ENCODE assay signal across 8 mouse cellular contexts in genomic region chr2:33130526-33131483, GRCm38 (mm10). TPM values are rescaled to one million over a fixed set of nuclear protein-coding genes. Genes with fewer than 3 reads are reported as not detected.
DNase-seq lines count a peak whose midpoint lies in the region; ATAC-seq lines count a peak whose summit lies in the region.

No protein-coding gene starts in this region.

- peaks cover 7% of the 10 kb centered on the region for H3K27me3 ChIP-seq in intestine, embryonic 14.5 days (replicated peaks; ENCODE audit: control insufficient read depth, insufficient read depth, low read length)

- H3K36me3 ChIP-seq in intestine, embryonic 14.5 days (ENCODE audit: control insufficient read depth, insufficient read depth, low read length), result no peaks in the 10 kb centered on the region

- H3K27ac ChIP-seq in intestine, embryonic 14.5 days (ENCODE audit: low read depth), result peak overlapping the region; percentile 48; the same call in 1 of the 2 replicates

- peak overlapping the region; percentile 60 for H3K4me3 ChIP-seq in intestine, embryonic 14.5 days (ENCODE audit: low read depth, low read length)

- H3K4me1 ChIP-seq in intestine, embryonic 14.5 days (replicated peaks; ENCODE audit: control insufficient read depth, insufficient read depth, low read length), result peaks cover 4% of the 10 kb centered on the region; the same call in 1 of the 2 replicates

- H3K4me2 ChIP-seq in intestine, embryonic 14.5 days (ENCODE audit: low read length), result peak overlapping the region; percentile 91

- peak overlapping the region; percentile 63 for H3K9ac ChIP-seq in intestine, embryonic 14.5 days (ENCODE audit: low read length)

- no peaks in the 10 kb centered on the region for H3K9me3 ChIP-seq in intestine, embryonic 14.5 days (ENCODE audit: control insufficient read depth, low read length)

- ATAC-seq in intestine, embryonic 14.5 days (replicated peaks; ENCODE audit: low FRiP score, low TSS enrichment, low read depth), result peak; percentile 92

- peak; percentile 97 for DNase-seq in adrenal gland, adult 18-20 months (ENCODE audit: low spot score in 2 of 2)
- DNase-seq in embryo, embryonic 11 days, result peak; percentile 98
- peak; percentile 98 for DNase-seq in gastrocnemius, postnatal 25 days
- DNase-seq in intestine, embryonic 14.5 days (ENCODE audit: low spot score), result peak; percentile 100
- peak; percentile 95 to 96 for DNase-seq in left cerebral cortex, postnatal 14 days (ENCODE audit: low spot score in 2 of 2)
- peak; percentile 96 for DNase-seq in mesoderm, embryonic 11.5 days (ENCODE audit: low read depth, low spot score)
- DNase-seq in right cerebral cortex, postnatal 36 days (ENCODE audit: low spot score in 2 of 2), result peak; percentile 96
- DNase-seq in yolk sac, embryonic 10.5 days (ENCODE audit: low spot score), result peak; percentile 100

- intact Hi-C loops in left cerebral cortex, postnatal 14 days (cut with DNase I), result no loop called here

- WGBS in intestine, embryonic 14.5 days, result 2% methylated on average over 53 of the region's 55 CpGs

RNA-seq across cellular contexts. Expression of gene Garnl3, which starts 0.6 kb away (rescaled TPM):
- total RNA-seq in adrenal gland, adult 18-20 months (2021), result 10 to 100 TPM; 11.4 to 16.1 TPM
- 1 to 10 TPM in 1 of 2 experiments, under 1 TPM in 1; 0.49 to 1.7 TPM for total RNA-seq in gastrocnemius, postnatal 25 days (2021)
- polyA plus RNA-seq in intestine, embryonic 14.5 days (2014; fragmentation: Nextera tagmentation; extraction: Ambion mirVana), result 17.2 and 18.6 TPM in 2 replicates
- total RNA-seq in left cerebral cortex, postnatal 14 days (2021), result 100 to 1,000 TPM; 156 to 159 TPM

Comparison
In these comparisons a context has a peak if more than half of its experiments do, and no peak if none do; other contexts are left out.
1. Peak in every context shown above with its lines: DNase-seq, ATAC-seq, H3K4me3 ChIP-seq and H3K27ac ChIP-seq.
2. RNA of gene Garnl3, which starts 0.6 kb away (total RNA-seq): 156 to 159 TPM in left cerebral cortex, postnatal 14 days; 11.4 to 16.1 TPM in adrenal gland, adult 18-20 months and 0.49 to 1.7 TPM in gastrocnemius, postnatal 25 days; every median in the first group is over 4 times any median in the second.